Mouse (Mus musculus) CH12.LX (cell line): ENCODE measurements at regions not wholly inside any gene's neighbourhood (a gene's known extent, or its start where the extent isn't known, plus 50 kb on each side); places are given as distances from the start of the nearest gene placed in this dataset.

ENCODE experiments used
- DNase-seq: peaks from one replicate; pipeline ENCODE4 v3.0.0-alpha.2; 2013; ENCODE audit errors: extremely low read depth
- H3K27ac ChIP-seq: 2 replicates; pipeline ENCODE4 v1.5.1; 2012; ENCODE audit warnings: low read depth, mild to moderate bottlenecking, control low read depth, moderate library complexity; ENCODE audit not compliant: insufficient read depth
- H3K27me3 ChIP-seq: replicated peaks from 2 replicates; pipeline ENCODE3; 2012; ENCODE audit warnings: inconsistent platforms
- H3K36me3 ChIP-seq, 2 experiments: replicated peaks in 1 of 2; 2 replicates each; pipeline versions ENCODE3 to v1.6.1; 2012; ENCODE audit warnings: inconsistent platforms in 1 of 2, low read length in 1 of 2, mild to moderate bottlenecking in 1 of 2, mixed read lengths in 1 of 2, moderate library complexity in 1 of 2; ENCODE audit not compliant: control insufficient read depth in 1 of 2, insufficient read depth in 1 of 2
- H3K4me1 ChIP-seq, 2 experiments: 2 replicates each; pipeline ENCODE4 v1.6.1; 2012; ENCODE audit warnings: inconsistent platforms in 1 of 2, moderate library complexity in 1 of 2; ENCODE audit not compliant: insufficient read depth in 2 of 2, control insufficient read depth in 1 of 2
- H3K4me2 ChIP-seq: 2 replicates; pipeline ENCODE4 v1.6.1; 2012; ENCODE audit warnings: low read depth, mild to moderate bottlenecking, control low read depth; ENCODE audit not compliant: poor library complexity, insufficient read depth, severe bottlenecking
- H3K4me3 ChIP-seq, 3 experiments: fragments of 150-350 bp in 1 of 3; sonication (generic) in 1 of 3; replicated peaks in 1 of 3; 2 replicates each; pipeline versions ENCODE3 to v1.5.1; 2011 to 2012; ENCODE audit warnings: low read depth in 2 of 3, low read length in 2 of 3, mild to moderate bottlenecking in 2 of 3, moderate library complexity in 2 of 3, control low read depth in 1 of 3, improper control_type of control experiment in 1 of 3, inconsistent platforms in 1 of 3, mixed read lengths in 1 of 3; ENCODE audit not compliant: poor library complexity in 1 of 3
- H3K79me2 ChIP-seq: replicated peaks from 2 replicates; pipeline ENCODE4 v1.6.1; 2012; ENCODE audit warnings: mild to moderate bottlenecking, moderate library complexity; ENCODE audit not compliant: control insufficient read depth, poor library complexity, insufficient read depth, severe bottlenecking; ENCODE audit errors: extremely low read depth
- H3K9ac ChIP-seq: 2 replicates; pipeline ENCODE4 v1.6.1; 2012; ENCODE audit warnings: low read depth, mild to moderate bottlenecking, control low read depth, moderate library complexity; ENCODE audit not compliant: insufficient read depth
- H3K9me3 ChIP-seq: replicated peaks from 2 replicates; pipeline ENCODE3; 2012; ENCODE audit warnings: low read length, inconsistent platforms, mixed read lengths
- CHD1 ChIP-seq: IDR thresholded peaks from 2 replicates; pipeline ENCODE4 v1.6.1; 2012; ENCODE audit warnings: low read depth, low read length, improper control_type of control experiment, inconsistent platforms
- CHD2 ChIP-seq: IDR thresholded peaks from 2 replicates; pipeline ENCODE4 v1.6.1; 2011; ENCODE audit warnings: low read length, improper control_type of control experiment
- CTCF ChIP-seq, 2 experiments: IDR thresholded peaks in 1 of 2; conservative IDR thresholded peaks in 1 of 2; 2 replicates each; pipeline ENCODE4 v1.5.1; 2011 to 2012; ENCODE audit warnings: low read depth in 2 of 2, low read length in 2 of 2, improper control_type of control experiment in 1 of 2, inconsistent platforms in 1 of 2, mild to moderate bottlenecking in 1 of 2, moderate library complexity in 1 of 2
- E2F4 ChIP-seq: IDR thresholded peaks from 2 replicates; pipeline ENCODE4 v1.6.1; 2011; ENCODE audit warnings: low read depth, low read length, improper control_type of control experiment; ENCODE audit not compliant: insufficient replicate concordance
- ELF1 ChIP-seq: IDR thresholded peaks from 2 replicates; pipeline ENCODE4 v1.6.1; 2014; ENCODE audit warnings: low read depth, mild to moderate bottlenecking, inconsistent platforms, low read length, improper control_type of control experiment
- EP300 ChIP-seq: IDR thresholded peaks from 2 replicates; pipeline ENCODE4 v1.6.1; 2011; ENCODE audit warnings: low read length, improper control_type of control experiment
- ETS1 ChIP-seq: conservative IDR thresholded peaks from 2 replicates; pipeline ENCODE4 v1.6.1; 2012; ENCODE audit warnings: low read depth, mild to moderate bottlenecking, inconsistent platforms, low read length, improper control_type of control experiment, moderate library complexity
- GABPA ChIP-seq: IDR thresholded peaks from 2 replicates; pipeline ENCODE4 v1.6.1; 2012; ENCODE audit warnings: low read depth, low read length, improper control_type of control experiment, inconsistent platforms; ENCODE audit not compliant: insufficient replicate concordance
- HCFC1 ChIP-seq: IDR thresholded peaks from 2 replicates; pipeline ENCODE4 v1.6.1; 2012; ENCODE audit warnings: low read depth, mild to moderate bottlenecking, inconsistent platforms, low read length, improper control_type of control experiment
- JUN ChIP-seq: IDR thresholded peaks from 2 replicates; pipeline ENCODE4 v1.6.1; 2011; ENCODE audit warnings: low read depth, mild to moderate bottlenecking, low read length, improper control_type of control experiment, moderate library complexity; ENCODE audit not compliant: insufficient read depth
- MAX ChIP-seq: IDR thresholded peaks from 2 replicates; pipeline ENCODE4 v1.6.1; 2011; ENCODE audit warnings: low read length, improper control_type of control experiment
- MEF2A ChIP-seq: IDR thresholded peaks from 2 replicates; pipeline ENCODE4 v1.6.1; 2014; ENCODE audit warnings: low read depth, mild to moderate bottlenecking, inconsistent platforms, low read length, improper control_type of control experiment, borderline replicate concordance
- MXI1 ChIP-seq: IDR thresholded peaks from 2 replicates; pipeline ENCODE4 v1.6.1; 2011; ENCODE audit warnings: mild to moderate bottlenecking, low read depth, low read length, improper control_type of control experiment
- MYC ChIP-seq: IDR thresholded peaks from 2 replicates; pipeline ENCODE4 v1.6.1; 2011; ENCODE audit warnings: low read depth, mild to moderate bottlenecking, improper control_type of control experiment, low read length
- POLR2AphosphoS2 ChIP-seq: IDR thresholded peaks from 2 replicates; pipeline ENCODE4 v1.6.1; 2011; ENCODE audit warnings: low read depth, low read length, improper control_type of control experiment
- RAD21 ChIP-seq: IDR thresholded peaks from 2 replicates; pipeline ENCODE4 v1.6.1; 2011; ENCODE audit warnings: low read depth, mild to moderate bottlenecking, low read length, improper control_type of control experiment, moderate library complexity
- SIN3A ChIP-seq: IDR thresholded peaks from 2 replicates; pipeline ENCODE4 v1.6.1; 2012; ENCODE audit warnings: low read length, improper control_type of control experiment, inconsistent platforms
- SMC3 ChIP-seq: IDR thresholded peaks from 2 replicates; pipeline ENCODE4 v1.6.1; 2011; ENCODE audit warnings: low read depth, low read length, improper control_type of control experiment
- TBP ChIP-seq: conservative IDR thresholded peaks from 2 replicates; pipeline ENCODE4 v1.6.1; 2011; ENCODE audit warnings: low read depth, low read length, improper control_type of control experiment
- TCF12 ChIP-seq: IDR thresholded peaks from 2 replicates; pipeline ENCODE4 v1.6.1; 2014; ENCODE audit warnings: low read depth, mild to moderate bottlenecking, inconsistent platforms, low read length, improper control_type of control experiment
- USF1 ChIP-seq: IDR thresholded peaks from 2 replicates; pipeline ENCODE4 v1.6.1; 2014; ENCODE audit warnings: low read depth, mild to moderate bottlenecking, inconsistent platforms, low read length, improper control_type of control experiment
- USF2 ChIP-seq: conservative IDR thresholded peaks from 2 replicates; pipeline ENCODE4 v1.6.1; 2011; ENCODE audit warnings: low read depth, low read length, improper control_type of control experiment
- ZC3H11A ChIP-seq: IDR thresholded peaks from 2 replicates; pipeline ENCODE4 v1.6.1; 2012; ENCODE audit warnings: low read depth, mild to moderate bottlenecking, inconsistent platforms, low read length, improper control_type of control experiment
- ZKSCAN1 ChIP-seq: IDR thresholded peaks from 2 replicates; pipeline ENCODE4 v1.6.1; 2012; ENCODE audit warnings: low read depth, inconsistent platforms, low read length, improper control_type of control experiment, borderline replicate concordance
- dilution Hi-C: fragments of 300-500 bp; cut with MboI; formaldehyde crosslinking; loops from 2 replicates; pipeline ENCODE4 v1.14.3; 2020; ENCODE audit warnings: low sequenced_read_pairs; ENCODE audit not compliant: extremely low pct_unique_long_range_greater_than_20kb, extremely low pct_ligation_motif_present
- in situ Hi-C: fragments of 300-500 bp; cut with MboI; formaldehyde crosslinking; loops from 3 replicates; pipeline ENCODE4 v1.14.3; 2019; ENCODE audit warnings: low sequenced_read_pairs, low pct_ligation_motif_present, low pct_unique_long_range_greater_than_20kb, mixed read lengths

DNA sequence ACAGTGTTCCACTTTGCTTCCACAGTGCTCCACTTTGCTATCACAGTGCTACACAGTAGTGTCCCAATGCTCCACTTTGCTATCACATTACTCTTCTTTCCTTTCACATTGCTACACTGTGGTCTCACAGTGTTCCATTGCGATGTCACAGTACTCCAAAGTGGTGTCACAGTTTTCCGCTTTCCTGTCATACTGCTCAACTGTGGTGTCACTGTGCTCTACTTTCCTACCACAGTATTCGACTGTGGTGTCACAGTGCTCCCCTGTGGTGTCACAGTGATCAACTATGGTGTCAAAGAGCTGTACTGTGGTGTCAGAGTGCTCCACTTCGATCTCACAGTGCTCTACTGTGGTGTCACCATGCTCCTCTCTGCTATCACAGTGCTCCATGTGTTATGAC is 76.1 kb upstream of the Trpm1 start:
- dilution Hi-C loops: no loop called here

DNA sequence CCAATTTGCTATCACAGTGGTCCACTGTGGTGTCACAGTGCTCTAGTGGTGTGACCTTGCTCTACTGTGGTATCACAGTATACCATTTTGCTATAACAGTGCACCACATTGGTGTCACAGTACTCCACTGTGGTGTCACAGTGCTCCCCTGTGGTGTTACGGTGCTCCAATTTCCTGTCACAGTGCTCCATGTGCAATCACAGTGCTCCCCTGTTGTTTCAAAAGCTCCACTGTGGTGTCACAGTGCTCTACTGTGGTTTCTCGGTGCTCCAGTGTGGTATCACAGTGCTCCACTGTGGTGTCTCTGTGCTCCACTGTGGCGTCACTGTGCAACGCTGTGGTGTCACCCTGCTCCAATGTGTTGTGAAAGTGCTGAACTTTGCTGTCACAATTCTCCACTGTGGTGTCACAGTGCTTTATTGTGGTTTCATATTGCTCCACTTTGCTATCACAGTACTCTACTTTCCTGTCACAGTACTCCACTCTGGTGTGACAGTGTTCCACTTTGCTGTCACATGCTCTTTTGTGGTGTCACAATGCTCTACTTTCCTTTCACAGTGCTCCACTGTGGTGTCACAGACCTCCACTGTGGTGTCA is 76.8 kb upstream of the Trpm1 start:
- Histone ChIP-seq H3K36me3 (no peaks in the 10 kb centered on the region), H3K27me3 (no peaks in the 10 kb centered on the region), H3K9ac (no peak overlapping the region), H3K4me3 (no peak overlapping the region), H3K9me3 (no peaks in the 10 kb centered on the region), H3K4me2 (no peak overlapping the region), H3K27ac (no peak overlapping the region), H3K79me2 (no peaks in the 10 kb centered on the region), H3K4me1 (no peaks in the 10 kb centered on the region; a peak in 1 of 4 replicates)
- in situ Hi-C loops: no loop called here
- TF ChIP-seq CTCF (conservative IDR thresholded peaks at IDR 0.05 in 1 of 2, IDR thresholded peaks at IDR 0.05 in 1 of 2; ENCODE audit: low read depth in 2 of 2, low read length in 2 of 2) (no peak), MAX (no peak), ZC3H11A (no peak), ELF1 (no peak), MEF2A (no peak), POLR2AphosphoS2 (no peak), CHD2 (no peak), JUN (no peak), ETS1 (no peak)
- DNase-seq: no peak
- dilution Hi-C loops: no loop called here

More for the DNA sequence above, 76.1 kb upstream of the Trpm1 start:
- Histone ChIP-seq H3K27ac (no peak overlapping the region), H3K79me2 (no peaks in the 10 kb centered on the region), H3K9ac (no peak overlapping the region), H3K4me1 (peaks cover 0 to under 1% of the 10 kb centered on the region in 2 experiments; a peak in 1 of 4 replicates), H3K4me2 (no peak overlapping the region), H3K36me3 (no peaks in the 10 kb centered on the region), H3K4me3 (no peak overlapping the region), H3K9me3 (no peaks in the 10 kb centered on the region), H3K27me3 (no peaks in the 10 kb centered on the region)
- no peak for DNase-seq
- TF ChIP-seq CHD2 (no peak), RAD21 (peak; percentile 52), CTCF (conservative IDR thresholded peaks at IDR 0.05 in 1 of 2, IDR thresholded peaks at IDR 0.05 in 1 of 2; ENCODE audit: low read depth in 2 of 2, low read length in 2 of 2) (peak in 1 of 2 experiments; percentile 52; a peak in 2 of 4 replicates), EP300 (no peak), SMC3 (peak; percentile 53), HCFC1 (no peak)
- in situ Hi-C loops: no loop called here

DNA sequence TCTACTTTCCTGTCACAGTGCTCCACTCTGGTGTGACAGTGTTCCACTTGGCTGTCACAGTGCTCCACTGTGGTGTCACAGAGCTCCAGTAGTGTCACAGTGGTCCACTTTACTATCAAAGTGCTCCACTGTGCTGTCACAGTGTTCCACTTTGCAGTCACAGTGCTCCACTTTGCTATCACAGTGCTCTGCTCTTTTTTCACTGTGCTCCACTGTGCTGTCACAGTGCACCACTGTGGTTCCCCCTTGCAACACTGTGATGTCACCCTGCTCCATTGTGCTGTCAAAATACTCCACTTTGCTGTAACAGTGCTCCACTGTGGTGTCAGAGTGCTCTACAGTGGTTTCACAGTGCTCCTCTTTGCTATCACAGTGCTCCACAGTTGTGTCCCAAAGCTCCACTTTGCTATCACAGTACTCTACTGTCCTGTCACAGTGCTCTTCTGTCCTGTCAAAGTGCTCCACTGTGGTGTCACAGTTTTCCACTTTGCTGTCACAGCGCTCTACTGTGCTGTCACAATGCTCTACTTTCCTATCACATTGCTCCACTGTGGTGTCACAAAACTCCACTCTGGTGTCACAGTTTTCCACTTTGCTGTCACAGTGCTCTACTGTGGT is 77.8 kb upstream of the Trpm1 start:
- Histone ChIP-seq H3K4me3 (no peak overlapping the region), H3K9me3 (no peaks in the 10 kb centered on the region), H3K9ac (no peak overlapping the region), H3K27ac (no peak overlapping the region), H3K4me2 (no peak overlapping the region)
- DNase-seq: no peak
- no peak for TF ChIP-seq MXI1
- TF ChIP-seq MEF2A: no peak
- no peak for TF ChIP-seq USF1
- TF ChIP-seq CTCF (conservative IDR thresholded peaks at IDR 0.05 in 1 of 2, IDR thresholded peaks at IDR 0.05 in 1 of 2; ENCODE audit: low read depth in 2 of 2, low read length in 2 of 2): no peak
- TF ChIP-seq ELF1: no peak
- no peak for TF ChIP-seq SMC3
- no peak for TF ChIP-seq GABPA
- no peak for TF ChIP-seq E2F4
- no peak for TF ChIP-seq TBP
- TF ChIP-seq TCF12: no peak
- no peak for TF ChIP-seq ZKSCAN1
- TF ChIP-seq MYC: no peak
- no peak for TF ChIP-seq SIN3A
- TF ChIP-seq USF2: no peak
- TF ChIP-seq CHD1: no peak
- TF ChIP-seq ETS1: no peak
- TF ChIP-seq, all 38 proteins: peak for 0
- dilution Hi-C loops: no loop called here
- in situ Hi-C loops: no loop called here
- Histone ChIP-seq H3K27me3 (no peaks in the 10 kb centered on the region), H3K36me3 (no peaks in the 10 kb centered on the region), H3K4me1 (no peaks in the 10 kb centered on the region; a peak in 1 of 4 replicates), H3K79me2 (no peaks in the 10 kb centered on the region)
